Mouse (Mus musculus) layer of hippocampus, adult 2 months (tissue): ENCODE results near the gene Atp7a. TPM values are rescaled to one million over a fixed set of nuclear protein-coding genes. Genes with fewer than 3 reads are reported as not detected.
"Not testable (repeated sequence)": the region's sequence is repeated elsewhere in the genome, so short reads cannot be mapped to it uniquely, and the experiment has no call there.

Experiments
- DNase-seq, 2 experiments: peaks; one replicate each; pipeline ENCODE4 v3.0.0; 2022; ENCODE audit warnings: low spot score in 2 of 2
- H3K27ac ChIP-seq: fragments of 200-600 bp; 2 replicates; pipeline ENCODE4 v1.8.1; 2022
- H3K4me3 ChIP-seq: fragments of 200-600 bp; 2 replicates; pipeline ENCODE4 v1.8.1; 2022; ENCODE audit warnings: mild to moderate bottlenecking
- CTCF ChIP-seq: fragments of 200-600 bp; conservative IDR thresholded peaks from 2 replicates; pipeline ENCODE4 v1.8.1; 2022; ENCODE audit warnings: antibody characterized with exemption, mild to moderate bottlenecking, moderate library complexity
- total RNA-seq, 2 experiments: library from RNA; stranded (reverse); gene quantifications; 2 replicates each; pipeline ENCODE4 v1.2.3; 2021

Atp7a gene
- total RNA-seq, 2 experiments from 2014 or later = 7.2 to 7.5 TPM

DNA sequence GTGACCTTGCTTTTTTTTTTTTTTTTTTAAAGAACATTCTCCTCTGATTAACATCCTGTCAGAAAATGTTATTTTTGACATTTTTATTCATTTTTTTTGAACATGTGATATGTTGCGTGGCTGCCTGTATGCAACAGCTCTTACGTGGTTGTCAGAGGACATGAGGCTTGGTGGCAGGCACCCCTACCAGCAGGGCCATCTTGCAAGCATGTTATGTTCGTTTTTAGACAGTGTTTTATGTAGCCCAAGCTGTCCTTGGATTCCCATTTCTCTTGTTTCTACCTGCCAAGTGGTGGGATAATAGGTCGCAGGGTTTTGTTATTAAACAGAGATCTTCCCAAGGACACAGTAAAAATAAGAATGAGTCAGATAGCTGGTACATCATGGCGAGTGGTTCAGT is 3.1 kb downstream of the Atp7a start:
- TF ChIP-seq CTCF = no peak
- Histone ChIP-seq H3K4me3 (no peak overlapping the region), H3K27ac (no peak overlapping the region)
- no peak for DNase-seq

DNA sequence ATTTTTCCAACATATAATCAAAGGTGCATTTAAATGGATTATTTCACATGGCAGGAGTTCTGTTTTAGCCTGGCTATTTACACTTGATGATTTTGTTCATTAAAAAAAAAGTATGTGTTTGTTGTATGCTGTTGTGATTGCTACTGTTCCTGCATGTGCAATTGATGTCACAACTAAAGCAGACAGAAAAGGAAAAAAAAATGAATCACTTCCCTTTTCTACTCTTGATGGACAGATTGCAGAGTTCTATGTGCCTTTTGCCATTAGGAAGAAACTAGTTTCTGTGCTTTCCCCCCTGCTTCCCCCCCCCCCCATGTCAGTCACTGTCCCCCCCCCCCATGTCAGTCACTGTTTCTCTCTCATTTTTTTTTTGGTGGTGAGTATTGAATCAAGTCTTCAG is 4.0 kb downstream of the Atp7a start:
- Histone ChIP-seq H3K4me3 (no peak overlapping the region), H3K27ac (no peak overlapping the region)
- TF ChIP-seq CTCF = no peak
- DNase-seq = no peak

DNA sequence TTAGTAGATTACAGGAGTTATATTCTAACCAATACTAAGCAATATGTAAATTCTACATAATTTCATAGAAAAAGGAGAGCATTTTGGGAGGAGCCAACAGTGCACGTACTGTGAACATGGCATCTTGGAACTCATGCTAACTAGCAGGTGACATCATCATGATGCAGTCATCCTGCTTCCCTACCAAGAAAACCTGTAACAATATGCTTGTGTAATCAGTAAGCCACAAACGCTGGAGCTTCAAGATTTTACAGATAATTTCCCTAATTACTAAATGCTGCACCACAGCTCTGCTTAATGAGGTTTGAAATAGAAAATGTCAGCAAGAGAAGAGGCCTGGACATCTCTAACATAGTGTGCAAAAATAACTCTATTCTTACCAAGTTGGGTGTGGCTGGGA is 8.7 kb downstream of the Atp7a start:
- Histone ChIP-seq H3K27ac (no peak overlapping the region), H3K4me3 (no peak overlapping the region)
- DNase-seq = no peak
- TF ChIP-seq CTCF = no peak

DNA sequence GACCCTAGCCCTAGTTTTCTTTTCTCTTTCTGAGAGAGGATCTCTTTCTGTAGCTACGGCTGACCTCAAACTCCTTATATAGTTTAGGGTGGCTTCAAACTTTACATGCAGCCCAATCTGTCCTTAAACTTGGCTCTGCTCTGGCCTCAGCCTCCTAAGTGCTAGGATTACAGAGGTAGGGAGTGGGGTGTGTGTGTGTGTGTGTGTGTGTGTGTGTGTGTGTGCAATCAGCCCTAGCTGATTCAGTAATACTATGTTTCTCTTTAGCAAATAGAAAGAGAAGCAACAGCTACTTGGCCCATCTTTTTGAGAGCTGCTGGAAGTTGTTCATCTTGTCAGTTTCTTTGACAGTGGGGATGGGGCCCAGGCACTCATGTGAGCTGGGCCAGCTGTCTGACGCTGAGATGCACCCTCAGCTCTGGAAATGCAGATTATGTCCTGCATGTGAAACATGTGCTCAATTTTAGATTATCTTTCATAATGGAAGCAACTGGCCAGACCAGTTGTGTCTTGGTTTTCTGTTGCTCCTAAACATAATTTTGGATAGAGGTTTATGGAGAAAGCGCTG is 10.2 kb downstream of the Atp7a start:
- Histone ChIP-seq H3K4me3 (no peak overlapping the region), H3K27ac (no peak overlapping the region)
- no peak for DNase-seq
- TF ChIP-seq CTCF = no peak

DNA sequence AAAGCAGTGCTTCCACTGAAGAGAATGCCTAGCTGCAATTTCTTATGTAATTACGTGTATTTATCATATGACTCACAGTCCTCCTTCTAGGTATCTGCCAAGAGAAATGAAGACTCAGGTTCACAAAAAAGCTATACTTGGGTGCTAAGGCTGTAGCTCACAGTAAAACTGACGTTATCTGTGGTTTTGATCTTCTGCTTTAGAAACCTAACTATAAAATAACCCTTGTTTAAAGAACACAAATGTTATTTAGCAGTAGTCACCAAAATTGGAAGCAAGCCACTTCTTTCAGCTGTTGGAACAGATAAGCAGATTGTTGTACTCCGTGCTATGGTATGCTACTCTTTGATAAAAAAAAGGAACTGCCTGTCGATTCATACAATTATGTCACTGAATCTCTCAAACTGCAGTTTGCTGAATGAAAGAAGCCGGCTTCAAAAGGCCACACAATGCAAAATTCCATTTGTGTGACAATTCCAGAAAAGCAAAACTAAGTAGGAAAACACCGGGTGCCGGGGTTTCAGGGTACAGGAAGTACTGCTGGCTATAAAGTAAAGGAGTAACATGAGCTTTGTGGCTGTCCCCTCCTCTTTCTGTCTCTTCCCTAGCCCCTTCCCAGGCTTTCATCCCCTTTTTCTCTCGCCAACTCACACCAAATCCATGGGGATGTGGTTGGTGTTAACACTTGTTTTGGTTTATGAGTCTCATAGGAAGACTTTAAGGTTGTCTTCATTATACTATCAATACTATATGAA is 17.0 kb downstream of the Atp7a start:
- TF ChIP-seq CTCF = no peak
- H3K4me3 ChIP-seq = no peak overlapping the region
- peak; percentile 23 to 31 for DNase-seq
- H3K27ac ChIP-seq = peak overlapping the region; percentile 28; the same call in 1 of the 2 replicates

DNA sequence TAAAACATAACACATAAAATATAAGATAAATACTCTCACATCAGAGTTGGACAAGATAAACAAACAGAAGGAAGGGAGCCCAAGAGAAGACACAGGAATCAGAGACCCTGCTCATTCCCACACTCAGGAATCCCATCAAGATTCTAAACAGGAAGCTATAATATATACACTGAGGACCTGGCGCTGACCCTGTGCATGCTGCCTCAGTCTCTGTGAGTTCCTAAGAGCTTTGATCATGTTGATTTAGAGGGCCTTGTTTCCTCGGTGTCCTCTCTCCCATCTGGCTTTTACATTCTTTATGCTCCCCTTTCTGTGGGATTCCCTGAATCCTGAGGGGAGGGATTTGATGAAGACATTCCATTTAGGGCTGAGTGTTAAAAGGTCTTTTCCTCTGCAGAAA is 18.4 kb downstream of the Atp7a start:
- TF ChIP-seq CTCF = no peak
- no peak for DNase-seq
- no peak overlapping the region for H3K4me3 ChIP-seq
- H3K27ac ChIP-seq = no peak overlapping the region

DNA sequence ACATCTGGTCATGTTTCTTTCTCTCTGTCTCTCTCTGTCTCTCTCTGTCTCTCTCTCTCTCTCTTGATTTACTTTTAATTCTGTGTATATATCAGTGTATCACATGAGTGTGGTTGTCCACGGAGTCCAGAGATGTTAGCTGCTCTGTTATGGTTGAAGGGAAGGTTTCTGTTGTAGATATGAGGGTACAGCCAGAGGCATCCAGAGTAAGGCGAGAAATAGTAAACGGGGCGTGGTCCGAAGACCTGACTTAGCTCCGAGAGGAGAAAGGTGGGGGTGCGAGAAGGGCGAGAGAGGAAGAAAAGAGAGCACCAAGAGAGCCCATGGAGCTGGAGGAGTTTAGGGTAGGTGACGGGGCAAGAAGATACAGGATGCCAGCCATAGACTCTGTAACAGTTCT is 18.9 kb downstream of the Atp7a start:
- no peak for DNase-seq
- Histone ChIP-seq H3K27ac (no peak overlapping the region), H3K4me3 (no peak overlapping the region)
- TF ChIP-seq CTCF = no peak

DNA sequence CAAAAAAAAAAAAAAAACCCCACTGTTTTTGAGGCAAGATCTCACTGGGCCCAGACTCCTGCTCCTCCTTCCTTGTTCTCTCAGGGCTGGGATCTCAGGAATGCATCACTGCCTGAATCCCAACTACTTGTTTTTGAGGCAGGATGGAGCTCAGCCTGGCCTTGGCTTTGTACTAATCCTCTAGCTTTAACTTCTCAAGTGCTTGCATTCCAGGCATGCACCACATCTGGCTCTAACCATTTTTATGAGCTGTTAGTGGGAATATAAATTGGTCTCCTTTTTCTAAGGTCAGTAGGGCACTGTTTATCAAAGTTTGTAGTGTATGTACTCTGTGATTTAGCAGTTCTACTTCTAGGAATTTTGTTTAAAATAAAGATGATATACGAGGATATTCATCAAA is 21.1 kb downstream of the Atp7a start:
- no peak overlapping the region for H3K27ac ChIP-seq
- DNase-seq = no peak
- no peak overlapping the region for H3K4me3 ChIP-seq
- no peak for TF ChIP-seq CTCF

DNA sequence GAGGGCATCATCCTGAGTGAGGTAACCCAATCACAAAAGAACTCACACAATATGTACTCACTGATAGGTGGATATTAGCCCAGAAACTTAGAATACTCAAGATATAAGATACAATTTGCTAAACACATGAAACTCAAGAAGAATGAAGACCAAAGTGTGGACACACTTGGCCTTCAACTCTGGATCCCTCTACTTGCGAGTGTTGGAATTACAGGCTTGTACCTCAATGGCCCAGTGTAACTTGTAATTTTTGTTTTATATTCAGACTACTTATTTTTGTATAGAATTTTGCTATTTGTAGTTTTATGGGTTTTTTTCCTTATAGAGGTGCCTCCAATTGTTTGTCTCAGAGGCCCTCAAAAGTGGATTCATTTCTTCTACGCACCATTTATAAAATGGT is 50.8 kb downstream of the Atp7a start:
- H3K27ac ChIP-seq, H3K4me3 ChIP-seq, DNase-seq: not testable (repeated sequence)
- peak; percentile 57 for TF ChIP-seq CTCF

DNA sequence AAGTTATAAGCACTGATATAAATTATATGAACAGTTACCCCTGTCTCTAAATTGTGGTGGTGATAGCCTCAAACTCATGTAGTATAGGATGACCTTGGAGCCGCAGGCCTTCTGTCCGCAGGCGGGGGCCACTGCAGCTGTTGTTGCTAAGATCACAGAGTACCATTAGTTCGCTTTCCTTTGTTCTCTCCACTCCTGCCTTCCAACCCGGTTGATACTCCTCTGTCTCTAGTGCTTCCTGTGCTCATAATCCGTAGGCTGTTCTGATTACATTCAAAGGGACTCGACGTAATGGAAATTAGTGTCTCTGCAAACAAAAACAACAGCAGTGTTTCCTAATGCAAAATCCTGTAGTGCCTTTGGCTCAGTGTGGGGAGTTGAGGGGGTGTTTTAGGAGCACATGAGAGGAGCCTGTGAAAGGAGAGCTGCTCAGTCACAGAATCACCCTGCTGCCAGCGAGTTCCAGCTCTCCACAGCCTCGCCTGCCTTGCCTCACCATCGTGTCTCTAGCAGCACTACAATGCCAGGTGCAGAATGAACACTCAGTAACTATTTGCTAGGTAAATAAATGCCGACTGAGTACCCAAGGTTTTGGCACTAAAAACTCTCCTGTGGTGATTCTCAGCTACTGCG is 53.9 kb downstream of the Atp7a start:
- H3K27ac ChIP-seq = no peak overlapping the region
- DNase-seq = peak; percentile 9 to 10
- TF ChIP-seq CTCF = no peak
- H3K4me3 ChIP-seq = no peak overlapping the region

DNA sequence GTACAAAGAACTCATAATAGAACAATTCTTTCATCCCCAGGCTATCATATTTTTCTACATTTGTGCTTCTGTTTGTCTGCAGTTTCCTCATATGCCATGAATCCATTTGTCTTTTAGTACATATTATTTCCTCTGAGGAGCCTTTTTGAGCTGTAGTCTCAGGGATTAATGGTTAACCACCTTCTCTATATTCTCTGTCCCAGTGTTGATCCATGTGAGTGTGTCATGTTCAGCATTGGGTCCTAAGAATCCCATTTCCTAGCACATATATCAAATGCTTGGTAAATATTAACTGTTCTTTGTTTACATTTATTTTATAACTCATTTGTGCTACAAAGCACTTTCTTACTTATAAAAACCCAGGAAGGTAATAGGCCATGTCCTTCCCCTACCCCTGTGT is 55.4 kb downstream of the Atp7a start:
- no peak for DNase-seq
- no peak for TF ChIP-seq CTCF
- H3K27ac ChIP-seq = no peak overlapping the region
- no peak overlapping the region for H3K4me3 ChIP-seq

DNA sequence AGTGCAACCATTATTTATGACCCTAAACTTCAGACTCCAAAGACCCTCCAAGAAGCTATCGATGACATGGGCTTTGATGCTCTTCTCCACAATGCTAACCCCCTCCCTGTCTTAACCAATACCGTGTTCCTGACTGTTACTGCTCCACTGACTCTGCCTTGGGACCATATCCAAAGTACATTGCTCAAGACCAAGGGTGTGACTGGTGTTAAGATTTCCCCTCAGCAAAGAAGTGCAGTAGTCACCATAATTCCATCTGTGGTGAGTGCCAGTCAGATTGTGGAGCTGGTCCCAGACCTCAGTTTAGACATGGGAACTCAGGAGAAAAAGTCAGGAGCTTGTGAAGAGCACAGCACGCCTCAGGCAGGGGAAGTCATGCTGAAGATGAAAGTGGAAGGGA is 58.1 kb downstream of the Atp7a start:
- no peak for TF ChIP-seq CTCF
- DNase-seq = no peak

DNA sequence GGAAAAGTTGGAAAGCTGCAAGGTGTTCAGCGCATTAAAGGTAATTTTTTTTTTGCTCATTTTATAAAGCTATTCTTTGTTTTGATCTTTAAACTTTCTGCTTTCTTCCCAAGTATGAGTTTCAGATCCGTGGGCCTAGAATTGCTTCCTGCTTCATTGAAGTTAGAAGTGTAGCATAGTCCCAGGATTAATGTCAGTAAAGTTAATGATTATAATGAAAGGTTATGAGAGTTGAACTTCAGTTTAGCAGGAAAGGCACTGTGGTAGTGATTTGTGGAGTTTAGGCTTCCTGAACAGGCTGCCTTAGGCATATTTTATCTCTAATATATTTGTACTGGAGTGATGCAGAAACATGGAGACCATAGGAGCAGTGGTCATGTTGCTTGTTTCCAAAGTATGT is 58.5 kb downstream of the Atp7a start:
- no peak for DNase-seq
- H3K27ac ChIP-seq = no peak overlapping the region
- no peak for TF ChIP-seq CTCF
- no peak overlapping the region for H3K4me3 ChIP-seq

More for the DNA sequence above, 58.1 kb downstream of the Atp7a start:
- no peak overlapping the region for H3K4me3 ChIP-seq
- H3K27ac ChIP-seq = no peak overlapping the region

DNA sequence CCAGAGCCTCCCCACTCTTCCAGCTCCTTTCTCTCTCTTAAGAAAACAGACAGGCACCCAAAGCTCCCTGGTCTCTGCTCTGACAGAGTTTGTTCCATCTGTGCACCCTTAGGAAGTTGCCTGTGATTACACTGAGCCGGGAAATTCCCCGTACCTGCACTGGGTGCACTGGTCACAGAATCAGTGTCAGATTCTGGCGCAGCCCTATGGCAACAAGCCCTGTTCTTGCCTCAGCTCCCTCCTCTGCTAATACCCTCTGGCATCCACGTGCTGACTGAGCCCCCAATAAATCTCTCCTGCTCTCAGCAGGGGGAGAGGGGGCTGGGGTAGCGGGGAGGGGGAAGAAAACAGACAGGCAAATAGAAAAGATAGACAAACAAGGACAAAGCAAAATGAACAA is 65.9 kb downstream of the Atp7a start:
- H3K4me3 ChIP-seq = no peak overlapping the region
- no peak for TF ChIP-seq CTCF
- H3K27ac ChIP-seq = no peak overlapping the region
- no peak for DNase-seq
